Mouse (Mus musculus) forebrain, embryonic 12.5 days (tissue): ENCODE data around the gene Il17re. TPM values are rescaled to one million over a fixed set of nuclear protein-coding genes. Genes with fewer than 3 reads are reported as not detected.

ENCODE experiments used
- ATAC-seq: fragments of 200-750 bp; cut with Nextera tagmentation; 2 replicates; pipeline ENCODE4 v1.8.0; 2017; ENCODE audit warnings: moderate TSS enrichment; ENCODE audit not compliant: low FRiP score
- H3K27ac ChIP-seq: fragments of 300-500 bp; sonication (generic); 2 replicates; pipeline ENCODE4 v1.5.1; 2016; ENCODE audit warnings: mild to moderate bottlenecking
- H3K27me3 ChIP-seq: fragments of 300-500 bp; sonication (generic); 2 replicates; pipeline ENCODE4 v1.6.1; 2016; ENCODE audit warnings: mild to moderate bottlenecking
- H3K36me3 ChIP-seq: fragments of 300-500 bp; sonication (generic); replicated peaks from 2 replicates; pipeline ENCODE4 v1.6.1; 2016; ENCODE audit warnings: mild to moderate bottlenecking
- H3K4me1 ChIP-seq: fragments of 300-500 bp; sonication (generic); 2 replicates; pipeline ENCODE4 v1.6.1; 2016
- H3K4me2 ChIP-seq: fragments of 300-500 bp; sonication (generic); 2 replicates; pipeline ENCODE4 v1.6.1; 2016; ENCODE audit warnings: mild to moderate bottlenecking, moderate library complexity
- H3K4me3 ChIP-seq: fragments of 300-500 bp; sonication (generic); replicated peaks from 2 replicates; pipeline ENCODE4 v1.5.1; 2016; ENCODE audit warnings: mild to moderate bottlenecking
- H3K9ac ChIP-seq: fragments of 300-500 bp; sonication (generic); 2 replicates; pipeline ENCODE4 v1.6.1; 2016; ENCODE audit warnings: mild to moderate bottlenecking
- H3K9me3 ChIP-seq: fragments of 300-500 bp; sonication (generic); 2 replicates; pipeline ENCODE4 v1.6.1; 2016
- WGBS: fragments of 180-500 bp; shearing (Covaris S2); methylation state at CpG from one replicate; pipeline ENCODE4 v1.1.7; 2016; 5-methylcytosine and 5-hydroxymethylcytosine counted together
- polyA plus RNA-seq: library from polyadenylated mRNA; unstranded; fragments of >200 nt; fragmentation: Nextera tagmentation; extraction: Ambion mirVana; gene quantifications from 2 replicates; pipeline ENCODE4 v1.2.1, GENCODE M21; 2016

Gene Il17re
- polyA plus RNA-seq, 1 experiment from 2014 or later: 0.55 TPM

- WGBS: 76% methylated on average over 3 of the region's 3 CpGs
- no peak overlapping the region for H3K4me2 ChIP-seq
- H3K9me3 ChIP-seq: peaks cover 6% of the 10 kb centered on the region; the same call in 1 of the 2 replicates
- H3K27ac ChIP-seq: no peak overlapping the region
- no peaks in the 10 kb centered on the region for H3K27me3 ChIP-seq
- H3K4me1 ChIP-seq: no peaks in the 10 kb centered on the region
- H3K36me3 ChIP-seq: no peaks in the 10 kb centered on the region
- no peak for ATAC-seq
- H3K4me3 ChIP-seq: no peak overlapping the region
- no peak overlapping the region for H3K9ac ChIP-seq
Observed at GRCm38 (mm10) chr6:113431801-113432200, 26.5 kb upstream of the Il17re start.

- ATAC-seq: no peak
- no peak overlapping the region for H3K9ac ChIP-seq
- H3K36me3 ChIP-seq: no peaks in the 10 kb centered on the region
- WGBS: 85% methylated on average over 3 of the region's 3 CpGs
- no peak overlapping the region for H3K4me2 ChIP-seq
- H3K9me3 ChIP-seq: no peaks in the 10 kb centered on the region
- no peak overlapping the region for H3K27ac ChIP-seq
- no peak overlapping the region for H3K4me3 ChIP-seq
- H3K4me1 ChIP-seq: no peaks in the 10 kb centered on the region
- no peaks in the 10 kb centered on the region for H3K27me3 ChIP-seq
Observed at GRCm38 (mm10) chr6:113433661-113434060, 24.6 kb upstream of the Il17re start.

GRCm38 (mm10) chr6:113434691-113435090 lies 23.6 kb upstream of the Il17re start:
- H3K36me3 ChIP-seq: no peaks in the 10 kb centered on the region
- H3K4me3 ChIP-seq: no peak overlapping the region
- ATAC-seq: no peak
- H3K4me2 ChIP-seq: no peak overlapping the region
- H3K9me3 ChIP-seq: no peaks in the 10 kb centered on the region
- 79% methylated on average over 7 of the region's 7 CpGs for WGBS
- H3K4me1 ChIP-seq: no peaks in the 10 kb centered on the region
- H3K27ac ChIP-seq: no peak overlapping the region
- H3K27me3 ChIP-seq: no peaks in the 10 kb centered on the region
- H3K9ac ChIP-seq: no peak overlapping the region

- Histone ChIP-seq H3K4me3 (no peak within 1 kb of the TSS), H3K27ac (no peak within 1 kb of the TSS), H3K36me3 (no peaks in the 10 kb centered on the region), H3K27me3 (no peaks in the 10 kb centered on the region), H3K4me2 (no peak within 1 kb of the TSS), H3K9me3 (no peaks in the 10 kb centered on the region), H3K9ac (no peak within 1 kb of the TSS), H3K4me1 (no peaks in the 10 kb centered on the region)
- ATAC-seq: no peak
- 80% methylated on average over 9 of the region's 9 CpGs for WGBS
Observed at GRCm38 (mm10) chr6:113435664-113436205, 22.5 kb upstream of the Il17re start, which contains the start of gene Cidec. TSS of gene Cidec (minus strand) at chr6:113435760.

- Histone ChIP-seq H3K9me3 (no peaks in the 10 kb centered on the region), H3K4me1 (no peaks in the 10 kb centered on the region), H3K27ac (no peak overlapping the region), H3K36me3 (no peaks in the 10 kb centered on the region), H3K9ac (no peak overlapping the region), H3K4me2 (no peak overlapping the region), H3K27me3 (no peaks in the 10 kb centered on the region), H3K4me3 (no peak overlapping the region)
- no peak for ATAC-seq
- 79% methylated on average over 12 of the region's 12 CpGs for WGBS
Observed at GRCm38 (mm10) chr6:113437135-113437534, 21.1 kb upstream of the Il17re start.

- H3K4me1 ChIP-seq: peaks cover 9% of the 10 kb centered on the region
- no peak overlapping the region for H3K4me2 ChIP-seq
- no peaks in the 10 kb centered on the region for H3K36me3 ChIP-seq
- no peak overlapping the region for H3K4me3 ChIP-seq
- no peak overlapping the region for H3K27ac ChIP-seq
- no peaks in the 10 kb centered on the region for H3K9me3 ChIP-seq
- WGBS: 68% methylated on average over 12 of the region's 12 CpGs
- no peaks in the 10 kb centered on the region for H3K27me3 ChIP-seq
- ATAC-seq: no peak
- H3K9ac ChIP-seq: no peak overlapping the region
Observed at GRCm38 (mm10) chr6:113438721-113439430, 19.4 kb upstream of the Il17re start.

GRCm38 (mm10) chr6:113440686-113441085 lies 17.6 kb upstream of the Il17re start:
- no peaks in the 10 kb centered on the region for H3K9me3 ChIP-seq
- no peak for ATAC-seq
- H3K4me1 ChIP-seq: peaks cover 9% of the 10 kb centered on the region
- no peak overlapping the region for H3K4me2 ChIP-seq
- no peak overlapping the region for H3K27ac ChIP-seq
- WGBS: 86% methylated on average over 3 of the region's 3 CpGs
- H3K36me3 ChIP-seq: peaks cover 6% of the 10 kb centered on the region; the same call in 1 of the 2 replicates
- H3K4me3 ChIP-seq: no peak overlapping the region
- no peak overlapping the region for H3K9ac ChIP-seq
- no peaks in the 10 kb centered on the region for H3K27me3 ChIP-seq

GRCm38 (mm10) chr6:113441147-113441680 lies 17.1 kb upstream of the Il17re start:
- peaks cover 9% of the 10 kb centered on the region for H3K4me1 ChIP-seq
- no peak overlapping the region for H3K4me3 ChIP-seq
- no peaks in the 10 kb centered on the region for H3K9me3 ChIP-seq
- no peak for ATAC-seq
- peaks cover 9% of the 10 kb centered on the region for H3K36me3 ChIP-seq
- WGBS: 51% methylated on average over 7 of the region's 7 CpGs
- no peak overlapping the region for H3K27ac ChIP-seq
- H3K27me3 ChIP-seq: no peaks in the 10 kb centered on the region
- no peak overlapping the region for H3K4me2 ChIP-seq
- H3K9ac ChIP-seq: no peak overlapping the region

- ATAC-seq: peak; percentile 30; the same call in 1 of the 2 replicates
- no peak overlapping the region for H3K27ac ChIP-seq
Observed at GRCm38 (mm10) chr6:113442087-113442441, 16.2 kb upstream of the Il17re start.

GRCm38 (mm10) chr6:113442442-113443090 lies 15.7 kb upstream of the Il17re start, which contains the start of gene Jagn1:
TSS of gene Jagn1 (plus strand) at chr6:113442569.
- WGBS: under 1% methylated on average over 45 of the region's 45 CpGs
- Histone ChIP-seq H3K36me3 (peaks cover 22% of the 10 kb centered on the region), H3K4me1 (peaks cover 9% of the 10 kb centered on the region), H3K27me3 (no peaks in the 10 kb centered on the region), H3K9me3 (no peaks in the 10 kb centered on the region), H3K27ac (peak within 1 kb of the TSS; percentile 43), H3K4me2 (peak within 1 kb of the TSS; percentile 88), H3K9ac (peak within 1 kb of the TSS; percentile 90), H3K4me3 (peak within 1 kb of the TSS; percentile 68)
- ATAC-seq: peak; percentile 95

More at GRCm38 (mm10) chr6:113442087-113442441, 16.2 kb upstream of the Il17re start:
- peak overlapping the region; percentile 88 for H3K4me2 ChIP-seq
- peak overlapping the region; percentile 68 for H3K4me3 ChIP-seq
- no peaks in the 10 kb centered on the region for H3K27me3 ChIP-seq
- peaks cover 17% of the 10 kb centered on the region for H3K36me3 ChIP-seq
- WGBS: 41% methylated on average over 9 of the region's 9 CpGs
- peak overlapping the region; percentile 90 for H3K9ac ChIP-seq
- peaks cover 9% of the 10 kb centered on the region for H3K4me1 ChIP-seq
- H3K9me3 ChIP-seq: no peaks in the 10 kb centered on the region

- Histone ChIP-seq H3K4me2 (peak overlapping the region; percentile 88), H3K9ac (peak overlapping the region; percentile 90), H3K36me3 (peaks cover 27% of the 10 kb centered on the region), H3K4me3 (peak overlapping the region; percentile 68), H3K9me3 (no peaks in the 10 kb centered on the region), H3K27me3 (no peaks in the 10 kb centered on the region), H3K27ac (no peak overlapping the region), H3K4me1 (peaks cover 9% of the 10 kb centered on the region)
- no peak for ATAC-seq
- WGBS: 50% methylated on average over 12 of the region's 12 CpGs
Observed at GRCm38 (mm10) chr6:113443091-113443490, 15.2 kb upstream of the Il17re start.

GRCm38 (mm10) chr6:113444207-113444965 lies 13.9 kb upstream of the Il17re start:
- ATAC-seq: no peak
- no peaks in the 10 kb centered on the region for H3K9me3 ChIP-seq
- H3K36me3 ChIP-seq: peaks cover 37% of the 10 kb centered on the region
- no peaks in the 10 kb centered on the region for H3K27me3 ChIP-seq
- WGBS: 88% methylated on average over 7 of the region's 8 CpGs
- no peak overlapping the region for H3K4me2 ChIP-seq
- H3K9ac ChIP-seq: no peak overlapping the region
- no peak overlapping the region for H3K27ac ChIP-seq
- peaks cover 9% of the 10 kb centered on the region for H3K4me1 ChIP-seq
- no peak overlapping the region for H3K4me3 ChIP-seq
